ENCODE assay signal across 23 mouse cellular contexts in genomic region chr2:141352623-141353022, GRCm38 (mm10).
"Had no signal": no experiment of that assay in that cellular context is flagged by ENCODE, and none has a peak within 500 bp of the region (broad histone marks: within the 10 kb centered on the region; RNA-seq: fewer than 3 reads in every experiment).

No protein-coding gene starts in this region.

- DNase-seq: forebrain, postnatal 0 days; gastrocnemius, postnatal 14 days; gastrocnemius, postnatal 36 days; heart, adult 11 months; heart, adult 2 months; heart, postnatal 14 days; heart, postnatal 36 days; kidney, adult 18-20 months; kidney, adult 8-10 months; kidney, postnatal 10 days; kidney, postnatal 25 days; kidney, postnatal 4 days; left cerebral cortex, postnatal 4 days had no signal

- H3K27ac ChIP-seq: heart, adult 2 months; heart, embryonic 13.5 days; heart, embryonic 15.5 days; hindbrain, embryonic 13.5 days; hindbrain, embryonic 15.5 days; hindbrain, postnatal 0 days; layer of hippocampus, adult 2 months; limb, embryonic 13.5 days; limb, embryonic 15.5 days had no signal

- H3K4me3 ChIP-seq: heart, adult 2 months; heart, embryonic 13.5 days; heart, embryonic 15.5 days; hindbrain, embryonic 13.5 days; hindbrain, embryonic 15.5 days; layer of hippocampus, adult 2 months; limb, embryonic 13.5 days; limb, embryonic 15.5 days had no signal

- H3K9ac ChIP-seq: forebrain, postnatal 0 days; heart, embryonic 13.5 days; heart, embryonic 15.5 days; hindbrain, embryonic 13.5 days; hindbrain, embryonic 15.5 days; limb, embryonic 13.5 days; limb, embryonic 15.5 days had no signal

- H3K4me2 ChIP-seq: heart, embryonic 11.5 days; heart, embryonic 13.5 days; heart, embryonic 15.5 days; hindbrain, embryonic 13.5 days; hindbrain, embryonic 15.5 days; limb, embryonic 13.5 days; limb, embryonic 15.5 days; liver, embryonic 11.5 days had no signal

- H3K4me1 ChIP-seq: heart, embryonic 13.5 days; heart, embryonic 15.5 days; hindbrain, embryonic 13.5 days; hindbrain, embryonic 15.5 days; limb, embryonic 13.5 days; limb, embryonic 15.5 days had no signal

- H3K9me3 ChIP-seq: heart, embryonic 13.5 days; heart, embryonic 15.5 days; hindbrain, embryonic 13.5 days; hindbrain, embryonic 15.5 days; limb, embryonic 13.5 days; limb, embryonic 15.5 days had no signal

- H3K36me3 ChIP-seq: heart, embryonic 13.5 days; heart, embryonic 15.5 days; hindbrain, embryonic 13.5 days; hindbrain, embryonic 15.5 days; limb, embryonic 13.5 days; limb, embryonic 15.5 days had no signal

- H3K27me3 ChIP-seq: heart, embryonic 13.5 days; heart, embryonic 15.5 days; hindbrain, embryonic 13.5 days; hindbrain, embryonic 15.5 days; limb, embryonic 13.5 days; limb, embryonic 15.5 days had no signal

- ATAC-seq: forebrain, postnatal 0 days; hindbrain, postnatal 0 days had no signal
